Mouse (Mus musculus) heart, adult 2 months (tissue): ENCODE data around the gene Ltbp3. TPM values are rescaled to one million over a fixed set of nuclear protein-coding genes. Genes with fewer than 3 reads are reported as not detected.
A peak's percentile ranks its signal among the peaks of the same experiment; 100 is the strongest.
"Not testable (repeated sequence)": the region's sequence is repeated elsewhere in the genome, so short reads cannot be mapped to it uniquely, and the experiment has no call there.

ENCODE experiments used
- DNase-seq, 2 experiments: peaks; one replicate each; pipeline ENCODE4 v3.0.0; 2021
- H3K27ac ChIP-seq: fragments of 200-600 bp; 2 replicates; pipeline ENCODE4 v1.8.1; 2022
- H3K27me3 ChIP-seq: fragments of 200-500 bp; 2 replicates; pipeline ENCODE4 v1.6.1; 2012; ENCODE audit warnings: mild to moderate bottlenecking, low read length, inconsistent platforms, mixed read lengths; ENCODE audit not compliant: control insufficient read depth, insufficient read depth
- H3K36me3 ChIP-seq: fragments of 200-500 bp; 2 replicates; pipeline ENCODE4 v1.6.1; 2012; ENCODE audit warnings: low read length, inconsistent platforms; ENCODE audit not compliant: control insufficient read depth, insufficient read depth
- H3K4me1 ChIP-seq: fragments of 200-500 bp; 2 replicates; pipeline ENCODE4 v1.6.1; 2011; ENCODE audit warnings: low read length; ENCODE audit not compliant: control insufficient read depth, insufficient read depth
- H3K4me3 ChIP-seq: fragments of 200-600 bp; 2 replicates; pipeline ENCODE4 v1.8.1; 2022
- H3K79me2 ChIP-seq: fragments of 200-500 bp; replicated peaks from 2 replicates; pipeline ENCODE4 v1.6.1; 2012; ENCODE audit warnings: mild to moderate bottlenecking, inconsistent platforms, low read length, moderate library complexity, mixed read lengths; ENCODE audit not compliant: control insufficient read depth, insufficient read depth
- H3K9ac ChIP-seq: fragments of 200-500 bp; 2 replicates; pipeline ENCODE4 v1.6.1; 2012; ENCODE audit warnings: low read depth, mild to moderate bottlenecking, control low read depth, inconsistent platforms, low read length, mixed read lengths
- CTCF ChIP-seq: fragments of 200-600 bp; IDR thresholded peaks from 2 replicates; pipeline ENCODE4 v1.8.1; 2022; ENCODE audit warnings: antibody characterized with exemption, mild to moderate bottlenecking, moderate library complexity
- EP300 ChIP-seq: fragments of 200-500 bp; IDR thresholded peaks from 2 replicates; pipeline ENCODE4 v1.6.1; 2011; ENCODE audit warnings: low read depth, low read length, control low read depth; ENCODE audit not compliant: insufficient read depth
- POLR2A ChIP-seq: fragments of 200-500 bp; IDR thresholded peaks from 2 replicates; pipeline ENCODE4 v1.6.1; 2011; ENCODE audit warnings: mild to moderate bottlenecking, low read depth, low read length, control low read depth; ENCODE audit not compliant: insufficient read depth
- WGBS: fragments of 180-500 bp; shearing (Covaris S2); methylation state at CpG from one replicate; pipeline ENCODE4 v1.1.7; 2018; 5-methylcytosine and 5-hydroxymethylcytosine counted together
- intact Hi-C: fragments of 180-260 bp; cut with DNase I; formaldehyde crosslinking; loops from one replicate; pipeline ENCODE4 v1.15.1; 2025
- polyA plus RNA-seq: library from polyadenylated mRNA; depleted of rRNA; stranded (reverse); fragments of >200 nt; gene quantifications from 2 replicates; pipeline ENCODE4 v1.2.3, GENCODE M21; 2012
- total RNA-seq, 2 experiments: library from RNA; stranded (reverse); gene quantifications; 2 replicates each; pipeline ENCODE4 v1.2.3; 2021

Gene Ltbp3
- total and polyA plus RNA-seq, 3 experiments = 30.7 to 61.5 (median 34.2) TPM

- intact Hi-C loops = loop anchor here (5.0 kb wide), 1 partner anchor 168 kb away; no protein-coding TSS in a partner anchor
Observed at GRCm38 (mm10) chr19:5789066-5789465, 48.4 kb downstream of the Ltbp3 start.

GRCm38 (mm10) chr19:5791329-5791728 lies 50.6 kb downstream of the Ltbp3 start:
- H3K4me3 ChIP-seq = no peak overlapping the region
- H3K79me2 ChIP-seq = no peaks in the 10 kb centered on the region
- no peak overlapping the region for H3K9ac ChIP-seq
- DNase-seq = no peak
- intact Hi-C loops = no loop called here
- no peak overlapping the region for H3K27ac ChIP-seq
- H3K27me3 ChIP-seq = no peaks in the 10 kb centered on the region
- H3K4me1 ChIP-seq = peaks cover 11% of the 10 kb centered on the region
- 64% methylated on average over 4 of the region's 4 CpGs for WGBS
- H3K36me3 ChIP-seq = peaks cover 12% of the 10 kb centered on the region
- TF ChIP-seq CTCF = peak; percentile 54
- TF ChIP-seq POLR2A = no peak
- TF ChIP-seq EP300 = no peak

More at GRCm38 (mm10) chr19:5789066-5789465, 48.4 kb downstream of the Ltbp3 start:
- H3K79me2 ChIP-seq = no peaks in the 10 kb centered on the region
- 64% methylated on average over 5 of the region's 5 CpGs for whole genome bisulfite sequencing
- H3K4me3 ChIP-seq = no peak overlapping the region
- no peaks in the 10 kb centered on the region for H3K36me3 ChIP-seq
- H3K4me1 ChIP-seq = peaks cover 6% of the 10 kb centered on the region; the same call in 1 of the 2 replicates
- no peak for DNase-seq
- H3K27me3 ChIP-seq = no peaks in the 10 kb centered on the region
- no peak overlapping the region for H3K9ac ChIP-seq
- TF ChIP-seq POLR2A = no peak
- no peak for TF ChIP-seq EP300
- no peak for TF ChIP-seq CTCF
- no peak overlapping the region for H3K27ac ChIP-seq

- WGBS = 3% methylated on average over 2 of the region's 2 CpGs
- peaks cover 1% of the 10 kb centered on the region for H3K79me2 ChIP-seq
- H3K27ac ChIP-seq = peak overlapping the region; percentile 100; the same call in 1 of the 2 replicates
- H3K9ac ChIP-seq = no peak overlapping the region
- peaks cover 30% of the 10 kb centered on the region for H3K36me3 ChIP-seq
- peak; percentile 61 to 72 for DNase-seq
- TF ChIP-seq EP300 = peak; percentile 97
- peak; percentile 78 for TF ChIP-seq CTCF
- peak; percentile 45 for TF ChIP-seq POLR2A
- no peaks in the 10 kb centered on the region for H3K27me3 ChIP-seq
- H3K4me3 ChIP-seq = no peak overlapping the region
- peaks cover 10% of the 10 kb centered on the region for H3K4me1 ChIP-seq
- intact Hi-C loops = loop anchor here (1.0 kb wide), 1 partner anchor 57 kb away; no protein-coding TSS in a partner anchor
Observed at GRCm38 (mm10) chr19:5793116-5793515, 52.4 kb downstream of the Ltbp3 start.

- 2% methylated on average over 7 of the region's 7 CpGs for WGBS
- H3K27ac ChIP-seq = peak overlapping the region; percentile 100
- DNase-seq = peak in 1 of 2 experiments; percentile 45
- peak; percentile 50 for TF ChIP-seq POLR2A
- peaks cover 35% of the 10 kb centered on the region for H3K36me3 ChIP-seq
- peak overlapping the region; percentile 3; the same call in 1 of the 2 replicates for H3K9ac ChIP-seq
- not testable (repeated sequence) for H3K27me3 ChIP-seq, H3K79me2 ChIP-seq, H3K4me3 ChIP-seq
- intact Hi-C loops = loop anchor here (1.0 kb wide), 1 partner anchor 56 kb away; no protein-coding TSS in a partner anchor
- peaks cover 10% of the 10 kb centered on the region for H3K4me1 ChIP-seq
Observed at GRCm38 (mm10) chr19:5793917-5794770, 53.4 kb downstream of the Ltbp3 start.

GRCm38 (mm10) chr19:5794771-5795576 lies 54.3 kb downstream of the Ltbp3 start:
- Histone ChIP-seq H3K9ac (peak overlapping the region; percentile 6; the same call in 1 of the 2 replicates), H3K4me1 (peaks cover 10% of the 10 kb centered on the region), H3K79me2 (peaks cover 2% of the 10 kb centered on the region), H3K27me3 (no peaks in the 10 kb centered on the region), H3K36me3 (peaks cover 35% of the 10 kb centered on the region), H3K27ac (peak overlapping the region; percentile 100), H3K4me3 (0 out of 2 replicates have a peak overlapping the region, but pooled peaks have one; percentile 89)
- peak; percentile 44 to 52 for DNase-seq
- intact Hi-C loops = no loop called here
- 10% methylated on average over 5 of the region's 5 CpGs for WGBS
- TF ChIP-seq EP300 (peak; percentile 67; the same call in 1 of the 2 replicates), POLR2A (peak; percentile 61), CTCF (no peak)
